Mouse (Mus musculus) MEL (cell line): ENCODE measurements around the gene Cwc22.

Experiments used
- CTCF ChIP-seq, 3 experiments: IDR thresholded peaks in 2 of 3; conservative IDR thresholded peaks in 1 of 3; 2 replicates each; pipeline ENCODE4 v1.5.1; 2011 to 2012; ENCODE audit warnings: low read length in 3 of 3, low read depth in 2 of 3, mild to moderate bottlenecking in 2 of 3, improper control_type of control experiment in 1 of 3, inconsistent platforms in 1 of 3, mixed read lengths in 1 of 3, moderate library complexity in 1 of 3; ENCODE audit not compliant: control insufficient read depth in 1 of 3, insufficient read depth in 1 of 3, poor library complexity in 1 of 3, severe bottlenecking in 1 of 3
- POLR2A ChIP-seq, 2 experiments: IDR thresholded peaks; 2 replicates each; pipeline ENCODE4 v1.6.1; 2011 to 2012; ENCODE audit warnings: low read length in 2 of 2, mild to moderate bottlenecking in 2 of 2, control low read depth in 1 of 2, improper control_type of control experiment in 1 of 2, low read depth in 1 of 2, moderate library complexity in 1 of 2; ENCODE audit not compliant: control insufficient read depth in 1 of 2, insufficient read depth in 1 of 2, poor library complexity in 1 of 2

DNA sequence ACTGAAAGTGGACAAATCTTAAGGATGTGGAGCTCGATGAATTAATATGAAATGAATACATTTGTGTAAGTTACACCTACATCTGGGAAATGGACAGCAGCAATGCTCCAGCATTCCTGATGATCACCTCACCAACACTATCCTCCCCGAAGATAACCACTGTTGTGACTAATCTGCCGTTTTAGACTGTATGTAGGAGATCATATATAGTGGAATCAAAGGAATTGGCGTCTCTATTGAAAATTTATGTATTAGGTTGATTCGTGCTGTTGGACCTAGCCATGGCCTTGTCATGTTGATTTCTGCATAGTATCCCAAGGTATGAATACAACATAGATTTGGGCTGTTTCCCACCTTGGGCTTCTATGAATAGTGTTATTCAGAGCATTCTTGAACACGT is 58.1 kb downstream of the Cwc22 start:
- no peak for TF ChIP-seq CTCF (IDR thresholded peaks at IDR 0.05 in 2 of 3, conservative IDR thresholded peaks at IDR 0.05 in 1 of 3; ENCODE audit: control insufficient read depth in 1 of 3, insufficient read depth in 1 of 3, low read depth in 2 of 3, low read length in 3 of 3, poor library complexity in 1 of 3, severe bottlenecking in 1 of 3)
- no peak for TF ChIP-seq POLR2A (IDR thresholded peaks at IDR 0.05; ENCODE audit: control insufficient read depth in 1 of 2, insufficient read depth in 1 of 2, low read depth in 1 of 2, low read length in 2 of 2, poor library complexity in 1 of 2)
